12 mouse cellular contexts compared by ENCODE assay signal in genomic region chr5:22280534-22281164, GRCm38 (mm10).
A peak's percentile ranks its signal among the peaks of the same experiment; 100 is the strongest.
DNase-seq lines count a peak whose midpoint lies in the region; ATAC-seq lines count a peak whose summit lies in the region.
"Had no signal": no experiment of that assay in that cellular context is flagged by ENCODE, and none has a peak within 500 bp of the region (broad histone marks: within the 10 kb centered on the region; RNA-seq: fewer than 3 reads in every experiment).

No protein-coding gene starts in this region.

- intact Hi-C loops in left cerebral cortex, postnatal 4 days (cut with DNase I): no loop called here

- 0 out of 2 replicates have a peak, but pooled peaks cover 6% of the 10 kb centered on the region for H3K4me1 ChIP-seq in heart, embryonic 12.5 days (replicated peaks)
- no peaks in the 10 kb centered on the region for H3K4me1 ChIP-seq in heart, embryonic 10.5 days
- H3K4me1 ChIP-seq in neural tube, embryonic 13.5 days (replicated peaks): peaks cover 12% of the 10 kb centered on the region
- H3K4me1 ChIP-seq: limb, embryonic 15.5 days had no signal

- 56% methylated on average over 2 of the region's 2 CpGs for WGBS in heart, embryonic 12.5 days
- WGBS in heart, embryonic 10.5 days: 65% methylated on average over 2 of the region's 2 CpGs
- WGBS in neural tube, embryonic 13.5 days: 70% methylated on average over 2 of the region's 2 CpGs

- no peak overlapping the region for H3K4me2 ChIP-seq in heart, embryonic 12.5 days
- no peak overlapping the region for H3K4me2 ChIP-seq in neural tube, embryonic 13.5 days
- H3K4me2 ChIP-seq: limb, embryonic 15.5 days had no signal

- H3K36me3 ChIP-seq in heart, embryonic 12.5 days: no peaks in the 10 kb centered on the region
- H3K36me3 ChIP-seq in heart, embryonic 10.5 days: no peaks in the 10 kb centered on the region
- peaks cover 11% of the 10 kb centered on the region; the same call in 1 of the 2 replicates for H3K36me3 ChIP-seq in neural tube, embryonic 13.5 days
- H3K36me3 ChIP-seq: limb, embryonic 15.5 days had no signal

- 0 out of 2 replicates have a peak, but pooled peaks cover 5% of the 10 kb centered on the region for H3K9me3 ChIP-seq in heart, embryonic 12.5 days (replicated peaks)
- no peaks in the 10 kb centered on the region for H3K9me3 ChIP-seq in heart, embryonic 10.5 days
- H3K9me3 ChIP-seq in neural tube, embryonic 13.5 days: no peaks in the 10 kb centered on the region
- H3K9me3 ChIP-seq: limb, embryonic 15.5 days had no signal

- peak; percentile 53 for ATAC-seq in heart, embryonic 12.5 days (ENCODE audit: insufficient number of reproducible peaks, low FRiP score)
- peak; percentile 13; the same call in 1 of the 2 replicates for ATAC-seq in neural tube, embryonic 13.5 days (ENCODE audit: low read depth)
- ATAC-seq in inflammation-experienced regulatory T-cells, adult 6 months: no peak

- no peaks in the 10 kb centered on the region for H3K27me3 ChIP-seq in heart, embryonic 12.5 days (replicated peaks)
- no peaks in the 10 kb centered on the region for H3K27me3 ChIP-seq in heart, embryonic 10.5 days (ENCODE audit: insufficient read depth, poor library complexity, severe bottlenecking)
- H3K27me3 ChIP-seq in neural tube, embryonic 13.5 days: no peaks in the 10 kb centered on the region
- H3K27me3 ChIP-seq: limb, embryonic 15.5 days had no signal

- no peak overlapping the region for H3K9ac ChIP-seq in heart, embryonic 12.5 days
- H3K9ac ChIP-seq in neural tube, embryonic 13.5 days: no peak overlapping the region
- H3K9ac ChIP-seq: limb, embryonic 15.5 days had no signal

- H3K27ac ChIP-seq in heart, embryonic 12.5 days (ENCODE audit: poor library complexity, severe bottlenecking): no peak overlapping the region
- H3K27ac ChIP-seq in heart, embryonic 10.5 days: no peak overlapping the region
- H3K27ac ChIP-seq in neural tube, embryonic 13.5 days (replicated peaks): no peak overlapping the region
- H3K27ac ChIP-seq: left cerebral cortex, adult 2 months; limb, embryonic 15.5 days had no signal

- no peak overlapping the region for H3K4me3 ChIP-seq in heart, embryonic 12.5 days
- H3K4me3 ChIP-seq in heart, embryonic 10.5 days: no peak overlapping the region
- no peak overlapping the region for H3K4me3 ChIP-seq in neural tube, embryonic 13.5 days
- H3K4me3 ChIP-seq: left cerebral cortex, adult 2 months; limb, embryonic 15.5 days had no signal

- DNase-seq in heart, embryonic 10.5 days (ENCODE audit: low spot score): no peak
- peak; percentile 27 for DNase-seq in left cerebral cortex, postnatal 4 days
- no peak for DNase-seq in left cerebral cortex, adult 9 months (ENCODE audit: low spot score in 2 of 2)
- no peak for DNase-seq in neural tube, embryonic 10.5 days (ENCODE audit: extremely low spot score, low spot score)
- DNase-seq: cerebellum, postnatal 25 days; lung, postnatal 14 days; right cerebral cortex, postnatal 4 days had no signal
